Mouse (Mus musculus) heart, embryonic 14.5 days (tissue): Measurements from ENCODE around the gene Fosl1. TPM values are rescaled to one million over a fixed set of nuclear protein-coding genes. Genes with fewer than 3 reads are reported as not detected.
"Not testable (repeated sequence)": the region's sequence is repeated elsewhere in the genome, so short reads cannot be mapped to it uniquely, and the experiment has no call there.

Source experiments
- ATAC-seq: fragments of 200-750 bp; cut with Nextera tagmentation; 2 replicates; pipeline ENCODE4 v1.8.0; 2017; ENCODE audit warnings: low read depth, moderate TSS enrichment; ENCODE audit not compliant: insufficient number of reproducible peaks, insufficient read depth, low FRiP score
- H3K27ac ChIP-seq, 2 experiments: fragments of 200-500 bp in 1 of 2; fragments of 300-500 bp in 1 of 2; sonication (generic) in 1 of 2; replicated peaks in 1 of 2; 2 replicates each; pipeline ENCODE4 v1.5.1; 2012 to 2014; ENCODE audit warnings: low read depth in 2 of 2, low read length in 2 of 2, control low read depth in 1 of 2, mild to moderate bottlenecking in 1 of 2, mixed read lengths in 1 of 2; ENCODE audit not compliant: control insufficient read depth in 1 of 2, insufficient read depth in 1 of 2
- H3K27me3 ChIP-seq: fragments of 300-500 bp; sonication (generic); 2 replicates; pipeline ENCODE4 v1.6.1; 2014; ENCODE audit warnings: mild to moderate bottlenecking, low read length, control low read depth; ENCODE audit not compliant: control insufficient read depth, insufficient read depth
- H3K36me3 ChIP-seq: fragments of 300-500 bp; sonication (generic); 2 replicates; pipeline ENCODE4 v1.6.1; 2014; ENCODE audit warnings: mild to moderate bottlenecking, control low read depth, low read length, mixed read lengths; ENCODE audit not compliant: control insufficient read depth, insufficient read depth
- H3K4me1 ChIP-seq, 2 experiments: fragments of 200-500 bp in 1 of 2; fragments of 300-500 bp in 1 of 2; sonication (generic) in 1 of 2; 2 replicates each; pipeline ENCODE4 v1.6.1; 2012 to 2014; ENCODE audit warnings: low read length in 2 of 2, control low read depth in 1 of 2, mixed read lengths in 1 of 2; ENCODE audit not compliant: control insufficient read depth in 2 of 2, insufficient read depth in 2 of 2
- H3K4me2 ChIP-seq: fragments of 300-500 bp; sonication (generic); 2 replicates; pipeline ENCODE4 v1.6.1; 2014; ENCODE audit warnings: mild to moderate bottlenecking, low read length
- H3K4me3 ChIP-seq, 2 experiments: fragments of 200-500 bp in 1 of 2; fragments of 300-500 bp in 1 of 2; sonication (generic) in 1 of 2; 2 replicates each; pipeline ENCODE4 v1.5.1; 2012 to 2014; ENCODE audit warnings: low read length in 2 of 2, mild to moderate bottlenecking in 2 of 2, control low read depth in 1 of 2, low read depth in 1 of 2, moderate library complexity in 1 of 2; ENCODE audit not compliant: control insufficient read depth in 1 of 2, insufficient read depth in 1 of 2
- H3K9ac ChIP-seq: fragments of 300-500 bp; sonication (generic); 2 replicates; pipeline ENCODE4 v1.6.1; 2014; ENCODE audit warnings: mild to moderate bottlenecking, low read length
- H3K9me3 ChIP-seq: fragments of 300-500 bp; sonication (generic); 2 replicates; pipeline ENCODE4 v1.6.1; 2016; ENCODE audit warnings: low read length, control low read depth; ENCODE audit not compliant: control insufficient read depth
- WGBS: fragments of 180-500 bp; shearing (Covaris S2); extraction: QIAGEN DNeasy Blood & Tissue Kit; methylation state at CpG from one replicate; pipeline ENCODE4 v1.1.7; 2014; 5-methylcytosine and 5-hydroxymethylcytosine counted together
- polyA plus RNA-seq: library from polyadenylated mRNA; unstranded; fragments of >200 nt; fragmentation: Nextera tagmentation; extraction: Ambion mirVana; gene quantifications from 2 replicates; pipeline ENCODE4 v1.2.1, GENCODE M21; 2014

Gene Fosl1
- polyA plus RNA-seq, 1 experiment from 2014 or later, result not detected

GRCm38 (mm10) chr19:5490898-5491708 lies 43.8 kb downstream of the Fosl1 start:
- Histone ChIP-seq H3K9me3 (no peaks in the 10 kb centered on the region), H3K4me2 (peak overlapping the region; percentile 92), H3K27ac (peak overlapping the region; percentile 96 to 100), H3K36me3 (peaks cover 50% of the 10 kb centered on the region), H3K4me1 (peaks cover 11 to 27% of the 10 kb centered on the region in 2 experiments), H3K9ac (peak overlapping the region; percentile 99), H3K4me3 (peak overlapping the region; percentile 98 to 99), H3K27me3 (no peaks in the 10 kb centered on the region)
- WGBS, result 0% methylated on average over 57 of the region's 59 CpGs
- ATAC-seq, result peak; percentile 11; the same call in 1 of the 2 replicates

GRCm38 (mm10) chr19:5492641-5493040 lies 45.3 kb downstream of the Fosl1 start:
- H3K27ac ChIP-seq, result no peak overlapping the region
- WGBS, result 79% methylated on average over 4 of the region's 4 CpGs
- peaks cover 59% of the 10 kb centered on the region for H3K36me3 ChIP-seq
- no peak overlapping the region for H3K4me3 ChIP-seq
- ATAC-seq, result no peak
- H3K9ac ChIP-seq, result no peak overlapping the region
- H3K4me1 ChIP-seq, result peaks cover 8 to 15% of the 10 kb centered on the region in 2 experiments
- no peak overlapping the region for H3K4me2 ChIP-seq
- no peaks in the 10 kb centered on the region for H3K9me3 ChIP-seq
- no peaks in the 10 kb centered on the region for H3K27me3 ChIP-seq

- Histone ChIP-seq H3K36me3 (peaks cover 64% of the 10 kb centered on the region), H3K4me1 (peaks cover 8 to 14% of the 10 kb centered on the region in 2 experiments)
- H3K27ac ChIP-seq, H3K4me3 ChIP-seq, H3K9me3 ChIP-seq, H3K4me2 ChIP-seq, H3K9ac ChIP-seq, H3K27me3 ChIP-seq, ATAC-seq: not testable (repeated sequence)
- WGBS, result 64% methylated on average over 9 of the region's 9 CpGs
Observed at GRCm38 (mm10) chr19:5493301-5493721, 46.0 kb downstream of the Fosl1 start.

GRCm38 (mm10) chr19:5494314-5494713 lies 47.0 kb downstream of the Fosl1 start:
- WGBS, result 81% methylated on average over 3 of the region's 3 CpGs
- H3K27ac ChIP-seq, result no peak overlapping the region
- peaks cover 69% of the 10 kb centered on the region for H3K36me3 ChIP-seq

GRCm38 (mm10) chr19:5495353-5496051 lies 48.2 kb downstream of the Fosl1 start:
- 73% methylated on average over 12 of the region's 12 CpGs for WGBS
- Histone ChIP-seq H3K27ac (no peak overlapping the region), H3K27me3 (no peaks in the 10 kb centered on the region), H3K4me3 (no peak overlapping the region), H3K4me1 (peaks cover 0 to 14% of the 10 kb centered on the region in 2 experiments; a peak in 2 of 4 replicates), H3K36me3 (peaks cover 69% of the 10 kb centered on the region), H3K4me2 (no peak overlapping the region), H3K9me3 (no peaks in the 10 kb centered on the region), H3K9ac (no peak overlapping the region)
- no peak for ATAC-seq

More at GRCm38 (mm10) chr19:5494314-5494713, 47.0 kb downstream of the Fosl1 start:
- Histone ChIP-seq H3K4me3 (no peak overlapping the region), H3K4me2 (no peak overlapping the region), H3K4me1 (peaks cover 3 to 14% of the 10 kb centered on the region in 2 experiments; a peak in 3 of 4 replicates), H3K9me3 (no peaks in the 10 kb centered on the region), H3K27me3 (no peaks in the 10 kb centered on the region), H3K9ac (no peak overlapping the region)
- no peak for ATAC-seq

- no peak overlapping the region for H3K9ac ChIP-seq
- no peaks in the 10 kb centered on the region for H3K27me3 ChIP-seq
- H3K4me2 ChIP-seq, result no peak overlapping the region
- no peak for ATAC-seq
- H3K4me1 ChIP-seq, result peaks cover 0 to 14% of the 10 kb centered on the region in 2 experiments; a peak in 2 of 4 replicates
- WGBS, result 85% methylated on average over 16 of the region's 16 CpGs
- H3K4me3 ChIP-seq, result no peak overlapping the region
- no peaks in the 10 kb centered on the region for H3K9me3 ChIP-seq
- H3K36me3 ChIP-seq, result peaks cover 69% of the 10 kb centered on the region
- no peak overlapping the region for H3K27ac ChIP-seq
Observed at GRCm38 (mm10) chr19:5496052-5496370, 48.7 kb downstream of the Fosl1 start.

- Histone ChIP-seq H3K9me3 (no peaks in the 10 kb centered on the region), H3K4me2 (no peak overlapping the region), H3K9ac (no peak overlapping the region), H3K27ac (no peak overlapping the region), H3K4me3 (no peak overlapping the region), H3K4me1 (no peaks in the 10 kb centered on the region), H3K36me3 (peaks cover 42% of the 10 kb centered on the region), H3K27me3 (no peaks in the 10 kb centered on the region)
- no peak for ATAC-seq
- 90% methylated on average over 2 of the region's 2 CpGs for WGBS
Observed at GRCm38 (mm10) chr19:5500330-5500875, 53.1 kb downstream of the Fosl1 start.
